Mouse (Mus musculus) lung, embryonic 16.5 days (tissue): Measurements from ENCODE around the gene Hoxc8. TPM values are rescaled to one million over a fixed set of nuclear protein-coding genes. Genes with fewer than 3 reads are reported as not detected.
A peak's percentile ranks its signal among the peaks of the same experiment; 100 is the strongest.

Source experiments
- ATAC-seq: fragments of 200-750 bp; cut with Nextera tagmentation; 2 replicates; pipeline ENCODE4 v1.8.0; 2017; ENCODE audit warnings: low read depth, mild to moderate bottlenecking, moderate library complexity
- H3K27ac ChIP-seq: fragments of 300-500 bp; sonication (generic); 2 replicates; pipeline ENCODE4 v1.5.1; 2014; ENCODE audit warnings: mild to moderate bottlenecking, control low read depth, low read length
- H3K27me3 ChIP-seq: fragments of 300-500 bp; sonication (generic); 2 replicates; pipeline ENCODE4 v1.6.1; 2014; ENCODE audit warnings: low read depth, low read length, mixed read lengths; ENCODE audit not compliant: control insufficient read depth, insufficient read depth
- H3K36me3 ChIP-seq: fragments of 300-500 bp; sonication (generic); 2 replicates; pipeline ENCODE4 v1.6.1; 2014; ENCODE audit warnings: low read length; ENCODE audit not compliant: control insufficient read depth, insufficient read depth
- H3K4me1 ChIP-seq: fragments of 300-500 bp; sonication (generic); replicated peaks from 2 replicates; pipeline ENCODE4 v1.6.1; 2014; ENCODE audit warnings: low read length, mixed read lengths; ENCODE audit not compliant: control insufficient read depth, insufficient read depth
- H3K4me2 ChIP-seq: fragments of 300-500 bp; sonication (generic); 2 replicates; pipeline ENCODE4 v1.6.1; 2014; ENCODE audit warnings: low read depth, low read length, control low read depth
- H3K4me3 ChIP-seq: fragments of 300-500 bp; sonication (generic); 2 replicates; pipeline ENCODE4 v1.5.1; 2014; ENCODE audit warnings: mild to moderate bottlenecking, low read length, control low read depth
- H3K9ac ChIP-seq: fragments of 300-500 bp; sonication (generic); 2 replicates; pipeline ENCODE4 v1.6.1; 2014; ENCODE audit warnings: low read length, control low read depth
- H3K9me3 ChIP-seq: fragments of 300-500 bp; sonication (generic); 2 replicates; pipeline ENCODE4 v1.6.1; 2016; ENCODE audit warnings: low read length; ENCODE audit not compliant: control insufficient read depth
- WGBS: fragments of 180-500 bp; shearing (Covaris S2); extraction: QIAGEN DNeasy Blood & Tissue Kit; methylation state at CpG from one replicate; pipeline ENCODE4 v1.1.7; 2014; 5-methylcytosine and 5-hydroxymethylcytosine counted together
- polyA plus RNA-seq: library from polyadenylated mRNA; unstranded; fragments of >200 nt; fragmentation: Nextera tagmentation; extraction: Ambion mirVana; gene quantifications from 2 replicates; pipeline ENCODE4 v1.2.1, GENCODE M21; 2015

The Hoxc8 gene
- polyA plus RNA-seq, 1 experiment from 2014 or later, result 0.10 TPM

DNA sequence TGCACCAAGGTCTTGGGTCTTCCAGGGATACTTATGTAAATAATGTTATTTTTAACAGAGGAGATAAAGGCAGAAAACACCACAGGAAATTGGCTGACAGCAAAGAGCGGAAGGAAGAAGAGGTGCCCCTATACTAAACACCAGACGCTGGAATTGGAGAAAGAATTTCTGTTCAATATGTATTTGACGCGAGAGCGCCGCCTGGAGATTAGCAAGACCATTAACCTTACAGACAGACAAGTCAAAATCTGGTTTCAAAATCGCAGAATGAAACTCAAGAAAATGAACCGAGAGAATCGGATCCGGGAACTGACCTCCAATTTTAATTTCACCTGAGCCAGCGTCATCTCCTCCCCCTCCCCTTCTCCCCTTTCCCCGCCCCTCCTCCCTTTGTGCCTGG is 19.7 kb upstream of the Hoxc8 start:
- no peak overlapping the region for H3K27ac ChIP-seq
- ATAC-seq, result no peak
- no peak overlapping the region for H3K4me3 ChIP-seq
- H3K27me3 ChIP-seq, result peaks cover 98% of the 10 kb centered on the region
- H3K4me2 ChIP-seq, result no peak overlapping the region
- H3K9ac ChIP-seq, result no peak overlapping the region
- no peaks in the 10 kb centered on the region for H3K9me3 ChIP-seq
- no peaks in the 10 kb centered on the region for H3K36me3 ChIP-seq
- H3K4me1 ChIP-seq, result peaks cover 4% of the 10 kb centered on the region; the same call in 1 of the 2 replicates
- under 1% methylated on average over 12 of the region's 12 CpGs for WGBS

DNA sequence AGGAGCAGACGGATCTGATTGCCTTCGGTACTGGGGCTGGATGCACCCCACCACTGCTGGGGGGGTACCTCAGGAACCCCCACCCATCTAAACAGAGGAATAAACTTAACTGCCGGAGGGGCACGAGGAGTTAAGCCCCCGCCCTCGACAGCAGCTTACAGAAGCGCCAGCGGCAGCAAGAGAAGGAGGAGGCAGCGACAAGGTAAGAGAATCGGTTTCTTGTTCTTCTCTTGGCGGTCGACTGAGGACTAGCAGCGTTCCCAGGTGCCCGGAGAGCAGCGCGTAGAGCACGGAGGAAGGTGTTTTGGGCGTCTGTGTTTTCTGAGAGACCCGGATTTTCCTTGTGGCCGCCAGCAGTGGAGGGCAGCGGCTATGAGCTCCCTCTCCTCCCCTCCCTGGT is 18.2 kb upstream of the Hoxc8 start:
- WGBS, result under 1% methylated on average over 21 of the region's 21 CpGs
- no peaks in the 10 kb centered on the region for H3K9me3 ChIP-seq
- no peaks in the 10 kb centered on the region; the same call in 1 of the 2 replicates for H3K4me1 ChIP-seq
- H3K9ac ChIP-seq, result no peak overlapping the region
- H3K36me3 ChIP-seq, result no peaks in the 10 kb centered on the region
- no peak overlapping the region for H3K4me3 ChIP-seq
- H3K4me2 ChIP-seq, result no peak overlapping the region
- no peak overlapping the region for H3K27ac ChIP-seq
- H3K27me3 ChIP-seq, result peaks cover 98% of the 10 kb centered on the region
- no peak for ATAC-seq

- H3K27me3 ChIP-seq, result peaks cover 97% of the 10 kb centered on the region
- no peak overlapping the region for H3K9ac ChIP-seq
Measured at GRCm38 (mm10) chr15:102972753-102973152, 17.7 kb upstream of the Hoxc8 start.

GRCm38 (mm10) chr15:102975034-102975433 is 15.4 kb upstream of the Hoxc8 start:
- Histone ChIP-seq H3K4me1 (no peaks in the 10 kb centered on the region; the same call in 1 of the 2 replicates), H3K9me3 (no peaks in the 10 kb centered on the region), H3K4me3 (no peak overlapping the region), H3K4me2 (no peak overlapping the region), H3K27me3 (peaks cover 99% of the 10 kb centered on the region), H3K9ac (no peak overlapping the region), H3K36me3 (no peaks in the 10 kb centered on the region), H3K27ac (no peak overlapping the region)
- 3% methylated on average over 7 of the region's 7 CpGs for WGBS
- ATAC-seq, result no peak

More at GRCm38 (mm10) chr15:102972753-102973152, 17.7 kb upstream of the Hoxc8 start:
- Histone ChIP-seq H3K4me3 (no peak overlapping the region), H3K4me1 (no peaks in the 10 kb centered on the region; the same call in 1 of the 2 replicates), H3K9me3 (no peaks in the 10 kb centered on the region), H3K27ac (no peak overlapping the region), H3K4me2 (no peak overlapping the region), H3K36me3 (no peaks in the 10 kb centered on the region)
- 3% methylated on average over 6 of the region's 6 CpGs for WGBS
- ATAC-seq, result no peak

GRCm38 (mm10) chr15:102975688-102976111 is 14.7 kb upstream of the Hoxc8 start:
- no peaks in the 10 kb centered on the region for H3K36me3 ChIP-seq
- WGBS, result 1% methylated on average over 21 of the region's 21 CpGs
- H3K4me3 ChIP-seq, result no peak overlapping the region
- no peaks in the 10 kb centered on the region; the same call in 1 of the 2 replicates for H3K4me1 ChIP-seq
- peaks cover 99% of the 10 kb centered on the region for H3K27me3 ChIP-seq
- no peak overlapping the region for H3K27ac ChIP-seq
- no peak overlapping the region for H3K9ac ChIP-seq
- H3K4me2 ChIP-seq, result no peak overlapping the region
- ATAC-seq, result no peak
- H3K9me3 ChIP-seq, result no peaks in the 10 kb centered on the region

DNA sequence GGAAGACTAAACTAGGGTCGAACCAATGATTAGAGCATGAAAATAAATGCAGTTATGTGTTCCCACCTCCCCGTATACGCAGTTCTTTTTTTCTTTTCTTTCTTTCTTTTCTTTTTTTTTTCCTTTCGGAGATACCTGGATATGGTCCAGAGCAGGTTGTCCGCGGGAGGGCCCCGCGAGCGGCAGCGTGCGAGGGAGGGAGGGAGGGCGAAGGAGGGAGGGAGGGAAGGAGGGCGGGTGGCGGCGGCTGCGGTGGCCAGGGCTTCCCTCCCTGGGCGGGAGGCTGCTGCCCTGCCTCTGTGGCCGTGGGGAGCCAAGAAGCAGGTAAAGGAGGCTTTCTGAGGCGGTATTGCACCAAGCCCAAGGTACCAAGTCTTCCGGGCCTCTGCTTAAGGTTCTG is 14.2 kb upstream of the Hoxc8 start, which contains the start of gene Hoxc9:
Gene Hoxc9 (plus strand): TSS at position 269 of the 400 bp plus-strand sequence.
- Histone ChIP-seq H3K4me3 (no peak within 1 kb of the TSS), H3K36me3 (no peaks in the 10 kb centered on the region), H3K9me3 (no peaks in the 10 kb centered on the region), H3K9ac (no peak within 1 kb of the TSS), H3K4me2 (0 out of 2 replicates have a peak within 1 kb of the TSS, but pooled peaks have one; percentile 7), H3K4me1 (no peaks in the 10 kb centered on the region; the same call in 1 of the 2 replicates), H3K27ac (no peak within 1 kb of the TSS), H3K27me3 (peaks cover 99% of the 10 kb centered on the region)
- 4% methylated on average over 14 of the region's 20 CpGs for WGBS
- no peak for ATAC-seq

GRCm38 (mm10) chr15:102976631-102977422 is 13.6 kb upstream of the Hoxc8 start:
- Histone ChIP-seq H3K36me3 (no peaks in the 10 kb centered on the region), H3K9ac (no peak overlapping the region), H3K27ac (no peak overlapping the region), H3K9me3 (no peaks in the 10 kb centered on the region), H3K4me2 (0 out of 2 replicates have a peak overlapping the region, but pooled peaks have one; percentile 7), H3K4me3 (no peak overlapping the region), H3K27me3 (peaks cover 99% of the 10 kb centered on the region), H3K4me1 (no peaks in the 10 kb centered on the region; the same call in 1 of the 2 replicates)
- ATAC-seq, result no peak
- 2% methylated on average over 37 of the region's 37 CpGs for WGBS

DNA sequence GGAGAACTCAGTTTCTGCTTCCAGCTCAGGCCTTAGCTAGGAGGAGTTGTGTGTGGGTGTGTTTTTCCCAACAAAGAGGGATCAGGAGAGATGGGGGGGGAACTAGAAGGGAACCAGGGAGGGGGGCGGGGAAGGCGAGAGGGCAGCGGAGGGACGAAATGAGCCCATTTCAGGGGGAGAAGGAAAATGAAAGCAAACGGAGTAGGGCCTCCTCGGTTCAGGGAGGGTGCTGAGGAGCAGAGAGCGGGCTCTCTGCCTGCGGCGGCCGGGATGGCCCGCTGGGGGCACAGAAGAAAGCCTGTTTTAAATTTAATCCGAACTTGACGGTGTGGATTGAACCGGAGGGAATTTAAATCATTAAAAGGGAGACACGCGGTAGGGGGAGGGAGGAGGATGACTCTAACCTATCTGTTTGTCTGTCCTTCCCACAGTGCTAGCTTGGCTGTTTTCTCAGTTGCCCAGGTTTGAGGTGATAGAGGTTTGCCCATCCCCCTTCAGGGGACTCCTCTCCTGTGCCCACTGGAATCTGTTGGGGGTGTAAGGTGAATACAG is 12.9 kb upstream of the Hoxc8 start:
- 4% methylated on average over 15 of the region's 16 CpGs for WGBS
- H3K27me3 ChIP-seq, result peaks cover 97% of the 10 kb centered on the region
- no peak overlapping the region; the same call in 1 of the 2 replicates for H3K4me3 ChIP-seq
- H3K27ac ChIP-seq, result no peak overlapping the region
- 0 out of 2 replicates have a peak overlapping the region, but pooled peaks have one; percentile 7 for H3K4me2 ChIP-seq
- no peaks in the 10 kb centered on the region for H3K9me3 ChIP-seq
- H3K4me1 ChIP-seq, result no peaks in the 10 kb centered on the region; the same call in 1 of the 2 replicates
- no peak for ATAC-seq
- H3K36me3 ChIP-seq, result no peaks in the 10 kb centered on the region
- no peak overlapping the region for H3K9ac ChIP-seq
